Mouse (Mus musculus): ENCODE results near the gene Lcp2.

- no peak for TF ChIP-seq POLR2A (IDR thresholded peaks at IDR 0.05; ENCODE audit: control insufficient read depth, low read depth, low read length)
- no peak for TF ChIP-seq CTCF (IDR thresholded peaks at IDR 0.05; ENCODE audit: control insufficient read depth, insufficient read depth, insufficient replicate concordance, low read depth, low read length)
These were observed 48.5 kb upstream of the Lcp2 start for GRCm38 (mm10) chr11:33998244-33998643.

Measured in testis, adult 2 months (tissue).